Mouse (Mus musculus): Measurements from ENCODE around the gene Gm2956.
"Not testable (repeated sequence)": the region's sequence is repeated elsewhere in the genome, so short reads cannot be mapped to it uniquely, and the experiment has no call there.

Gm2956 gene

GRCm38 (mm10) chr14:3332087-3332677 lies at the start of gene Gm2956:
Gene Gm2956 (plus strand): TSS chr14:3332627.
- peak in 1 of 2 experiments; percentile 0 for DNase-seq

- DNase-seq: peak; percentile 2 to 3
These were observed 979 bp downstream of the Gm2956 start for GRCm38 (mm10) chr14:3333406-3333805.

GRCm38 (mm10) chr14:3394793-3395192 lies 62.4 kb downstream of the Gm2956 start, which contains the start of gene Gm10413:
Gene Gm10413 (plus strand): TSS chr14:3395093.
- not testable (repeated sequence) for DNase-seq
